Mouse (Mus musculus): Measurements from ENCODE around the gene Hacd2. TPM values are rescaled to one million over a fixed set of nuclear protein-coding genes. Genes with fewer than 3 reads are reported as not detected.

The Hacd2 gene
- total and polyA plus RNA-seq, 3 experiments, result 4.7 to 178 (median 54.5) TPM

DNA sequence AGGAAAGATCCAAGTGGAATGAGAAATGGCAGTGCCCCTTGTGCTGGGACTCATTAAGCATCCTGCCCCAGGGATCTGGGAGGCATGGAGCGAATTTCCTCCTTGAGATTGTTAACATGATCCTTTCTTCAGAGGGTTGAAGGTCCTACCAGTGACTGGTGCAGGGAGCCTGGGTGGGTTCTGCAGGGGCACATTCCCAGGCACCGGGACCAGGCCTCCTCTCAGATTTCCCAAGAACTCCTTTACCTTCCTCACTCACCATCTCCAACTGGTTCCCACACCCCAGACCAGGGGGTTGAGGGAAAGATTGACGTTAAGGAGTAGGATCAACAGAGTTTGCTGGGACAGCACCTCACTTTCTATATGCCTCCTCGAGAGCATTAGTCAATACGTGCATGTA is 105.0 kb downstream of the Hacd2 start:
- no peak for DNase-seq (ENCODE audit: low spot score)
- ATAC-seq (ENCODE audit: extremely low read depth, insufficient number of reproducible peaks, low FRiP score, poor library complexity, severe bottlenecking), result no peak
- TF ChIP-seq POLR2AphosphoS5 (IDR thresholded peaks at IDR 0.05; ENCODE audit: insufficient replicate concordance, low read depth, low read length), result no peak
- TF ChIP-seq GATA1 (IDR thresholded peaks at IDR 0.05; ENCODE audit: borderline replicate concordance, low read length), result no peak
- no peak for TF ChIP-seq GATA2 (IDR thresholded peaks at IDR 0.05; ENCODE audit: borderline replicate concordance, low read depth, low read length)
- TF ChIP-seq TAL1 (conservative IDR thresholded peaks at IDR 0.05; ENCODE audit: low read depth, low read length), result no peak
- no peak for TF ChIP-seq CTCF (IDR thresholded peaks at IDR 0.05; ENCODE audit: low read depth, low read length)
- H3K36me3 ChIP-seq (replicated peaks), result no peaks in the 10 kb centered on the region
- H3K4me3 ChIP-seq (ENCODE audit: low read depth, low read length), result no peak overlapping the region
- peaks cover 11% of the 10 kb centered on the region; the same call in 1 of the 2 replicates for H3K27me3 ChIP-seq (ENCODE audit: insufficient read depth, low read length)
- H3K4me1 ChIP-seq (ENCODE audit: insufficient read depth, low read depth, low read length), result no peaks in the 10 kb centered on the region
- no peaks in the 10 kb centered on the region for H3K9me3 ChIP-seq (replicated peaks)

DNA sequence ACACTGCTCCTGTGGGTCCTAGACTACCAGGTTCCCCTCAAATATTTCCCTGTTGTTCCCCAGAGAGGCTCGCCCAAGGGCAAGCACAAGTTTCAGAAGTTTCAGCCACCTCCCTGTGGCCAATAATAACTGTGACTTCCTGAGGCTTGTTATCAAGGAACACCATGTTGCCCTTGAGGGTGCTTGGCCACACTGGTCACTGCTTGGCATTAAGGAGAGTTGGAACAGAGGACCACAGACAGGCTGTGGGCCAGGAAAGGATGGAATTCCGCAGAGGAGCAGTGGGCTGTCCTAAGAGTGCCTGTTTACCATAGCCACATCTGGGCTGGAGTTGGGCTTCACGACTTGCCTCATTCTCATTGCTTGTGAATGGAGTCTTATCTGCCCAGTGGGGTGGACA is 107.9 kb downstream of the Hacd2 start:
- H3K4me3 ChIP-seq (ENCODE audit: low read depth, low read length), result no peak overlapping the region
- DNase-seq (ENCODE audit: low spot score) (no peak), ATAC-seq (ENCODE audit: extremely low read depth, insufficient number of reproducible peaks, low FRiP score, poor library complexity, severe bottlenecking) (no peak)
- peaks cover 10% of the 10 kb centered on the region for H3K27me3 ChIP-seq (ENCODE audit: insufficient read depth, low read length)
- no peak for TF ChIP-seq POLR2AphosphoS5 (IDR thresholded peaks at IDR 0.05; ENCODE audit: insufficient replicate concordance, low read depth, low read length)
- TF ChIP-seq GATA2 (IDR thresholded peaks at IDR 0.05; ENCODE audit: borderline replicate concordance, low read depth, low read length), result no peak
- TF ChIP-seq CTCF (IDR thresholded peaks at IDR 0.05; ENCODE audit: low read depth, low read length), result no peak
- no peak for TF ChIP-seq GATA1 (IDR thresholded peaks at IDR 0.05; ENCODE audit: borderline replicate concordance, low read length)
- no peak for TF ChIP-seq TAL1 (conservative IDR thresholded peaks at IDR 0.05; ENCODE audit: low read depth, low read length)
- H3K36me3 ChIP-seq (replicated peaks), result no peaks in the 10 kb centered on the region
- no peaks in the 10 kb centered on the region for H3K9me3 ChIP-seq (replicated peaks)
- H3K4me1 ChIP-seq (ENCODE audit: insufficient read depth, low read depth, low read length), result no peaks in the 10 kb centered on the region

DNA sequence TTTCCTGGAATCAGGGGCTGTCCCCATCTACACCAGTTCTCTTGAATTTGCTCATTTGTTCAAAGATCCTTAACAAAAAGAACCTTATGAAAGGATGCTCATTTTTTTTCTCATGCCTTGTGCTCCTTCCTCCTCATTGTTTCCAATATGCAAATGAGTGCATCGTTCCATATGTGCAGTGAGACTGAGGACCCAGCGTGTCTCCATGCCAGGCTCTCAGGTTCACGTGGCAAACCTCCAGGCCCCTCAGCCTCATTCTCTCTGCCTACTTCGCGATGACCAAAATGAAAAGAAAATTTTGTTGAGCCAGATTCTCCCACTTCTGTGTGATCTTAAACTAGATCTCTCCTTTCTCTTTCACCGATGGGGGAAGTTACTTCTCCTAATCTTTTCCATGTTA is 117.2 kb downstream of the Hacd2 start:
- ATAC-seq (ENCODE audit: extremely low read depth, insufficient number of reproducible peaks, low FRiP score, poor library complexity, severe bottlenecking) (no peak), DNase-seq (ENCODE audit: low spot score) (no peak)
- H3K36me3 ChIP-seq (replicated peaks), result no peaks in the 10 kb centered on the region
- no peak for TF ChIP-seq GATA2 (IDR thresholded peaks at IDR 0.05; ENCODE audit: borderline replicate concordance, low read depth, low read length)
- no peak for TF ChIP-seq GATA1 (IDR thresholded peaks at IDR 0.05; ENCODE audit: borderline replicate concordance, low read length)
- TF ChIP-seq POLR2AphosphoS5 (IDR thresholded peaks at IDR 0.05; ENCODE audit: insufficient replicate concordance, low read depth, low read length), result no peak
- TF ChIP-seq TAL1 (conservative IDR thresholded peaks at IDR 0.05; ENCODE audit: low read depth, low read length), result no peak
- TF ChIP-seq CTCF (IDR thresholded peaks at IDR 0.05; ENCODE audit: low read depth, low read length), result no peak
- no peaks in the 10 kb centered on the region for H3K4me1 ChIP-seq (ENCODE audit: insufficient read depth, low read depth, low read length)
- no peaks in the 10 kb centered on the region for H3K9me3 ChIP-seq (replicated peaks)
- H3K4me3 ChIP-seq (ENCODE audit: low read depth, low read length), result no peak overlapping the region
- peaks cover 4% of the 10 kb centered on the region for H3K27me3 ChIP-seq (ENCODE audit: insufficient read depth, low read length)

DNA sequence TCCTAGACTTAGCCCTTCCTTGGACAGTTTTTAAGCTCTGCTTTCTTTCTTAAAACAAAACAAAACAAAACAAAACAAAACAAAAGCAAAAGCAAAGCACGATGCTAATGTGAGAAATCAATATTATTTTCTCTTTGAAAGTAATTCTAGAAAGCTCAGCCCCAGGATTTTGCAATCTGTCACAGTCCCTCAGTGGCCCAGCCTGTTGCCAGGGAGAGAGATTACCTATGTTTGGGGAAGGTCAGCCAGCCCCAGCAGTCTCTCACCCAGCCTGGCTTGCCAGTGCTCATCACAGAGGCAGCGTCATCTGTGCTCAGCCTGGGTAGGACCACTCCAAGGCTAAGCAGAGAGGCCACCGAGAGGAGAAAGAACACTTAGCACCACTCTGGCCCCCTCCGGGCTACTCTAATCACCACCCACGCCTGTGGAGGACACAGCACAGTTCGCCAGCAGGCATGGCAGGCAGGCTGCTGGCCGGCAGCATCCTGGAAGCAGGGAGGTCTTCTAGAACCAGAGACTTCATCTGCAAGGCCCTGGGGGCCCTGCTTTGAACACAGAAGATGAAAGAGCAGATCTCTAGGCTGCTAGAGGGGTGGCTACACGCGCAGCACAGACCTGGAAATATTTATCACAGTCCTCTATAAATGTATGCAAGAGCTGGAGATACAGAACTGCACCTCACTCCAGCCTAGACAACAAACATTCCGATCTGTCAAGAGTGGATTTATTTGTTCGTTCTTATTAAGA is 117.8 kb downstream of the Hacd2 start:
- Histone ChIP-seq H3K36me3 (replicated peaks) (no peaks in the 10 kb centered on the region), H3K27me3 (ENCODE audit: insufficient read depth, low read length) (peaks cover 3% of the 10 kb centered on the region), H3K4me3 (ENCODE audit: low read depth, low read length) (no peak overlapping the region), H3K4me1 (ENCODE audit: insufficient read depth, low read depth, low read length) (no peaks in the 10 kb centered on the region), H3K9me3 (replicated peaks) (no peaks in the 10 kb centered on the region)
- DNase-seq (ENCODE audit: low spot score) (no peak), ATAC-seq (ENCODE audit: extremely low read depth, insufficient number of reproducible peaks, low FRiP score, poor library complexity, severe bottlenecking) (no peak)
- no peak for TF ChIP-seq POLR2AphosphoS5 (IDR thresholded peaks at IDR 0.05; ENCODE audit: insufficient replicate concordance, low read depth, low read length)
- TF ChIP-seq GATA1 (IDR thresholded peaks at IDR 0.05; ENCODE audit: borderline replicate concordance, low read length), result no peak
- no peak for TF ChIP-seq TAL1 (conservative IDR thresholded peaks at IDR 0.05; ENCODE audit: low read depth, low read length)
- TF ChIP-seq CTCF (IDR thresholded peaks at IDR 0.05; ENCODE audit: low read depth, low read length), result no peak

DNA sequence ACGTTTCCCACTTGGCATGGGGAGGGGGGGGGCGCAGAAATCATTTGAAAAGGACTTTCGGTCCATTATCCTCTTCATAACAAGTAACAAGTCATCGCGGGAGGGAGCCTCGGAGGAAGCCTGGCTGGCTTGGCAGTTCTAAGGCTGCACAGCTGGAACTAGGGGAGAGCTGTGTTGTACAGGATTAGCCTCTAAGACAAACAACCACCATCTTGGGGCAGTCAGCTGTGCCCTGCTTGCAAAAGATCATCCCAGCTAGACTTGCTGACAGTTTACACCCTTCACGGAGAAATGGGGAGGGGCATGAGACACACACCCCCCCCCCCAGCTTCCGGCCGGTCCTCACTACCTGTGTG is 118.4 kb downstream of the Hacd2 start:
- H3K4me3 ChIP-seq (ENCODE audit: low read depth, low read length), result no peak overlapping the region
- no peaks in the 10 kb centered on the region for H3K36me3 ChIP-seq (replicated peaks)
- peaks cover 3% of the 10 kb centered on the region for H3K27me3 ChIP-seq (ENCODE audit: insufficient read depth, low read length)
- no peaks in the 10 kb centered on the region for H3K9me3 ChIP-seq (replicated peaks)
- no peak for ATAC-seq (ENCODE audit: extremely low read depth, insufficient number of reproducible peaks, low FRiP score, poor library complexity, severe bottlenecking)
- TF ChIP-seq CTCF (IDR thresholded peaks at IDR 0.05; ENCODE audit: low read depth, low read length) (no peak), GATA1 (IDR thresholded peaks at IDR 0.05; ENCODE audit: borderline replicate concordance, low read length) (no peak), POLR2AphosphoS5 (IDR thresholded peaks at IDR 0.05; ENCODE audit: insufficient replicate concordance, low read depth, low read length) (no peak), GATA2 (IDR thresholded peaks at IDR 0.05; ENCODE audit: borderline replicate concordance, low read depth, low read length) (no peak), TAL1 (conservative IDR thresholded peaks at IDR 0.05; ENCODE audit: low read depth, low read length) (no peak)
- no peaks in the 10 kb centered on the region for H3K4me1 ChIP-seq (ENCODE audit: insufficient read depth, low read depth, low read length)
- no peak for DNase-seq (ENCODE audit: low spot score)

DNA sequence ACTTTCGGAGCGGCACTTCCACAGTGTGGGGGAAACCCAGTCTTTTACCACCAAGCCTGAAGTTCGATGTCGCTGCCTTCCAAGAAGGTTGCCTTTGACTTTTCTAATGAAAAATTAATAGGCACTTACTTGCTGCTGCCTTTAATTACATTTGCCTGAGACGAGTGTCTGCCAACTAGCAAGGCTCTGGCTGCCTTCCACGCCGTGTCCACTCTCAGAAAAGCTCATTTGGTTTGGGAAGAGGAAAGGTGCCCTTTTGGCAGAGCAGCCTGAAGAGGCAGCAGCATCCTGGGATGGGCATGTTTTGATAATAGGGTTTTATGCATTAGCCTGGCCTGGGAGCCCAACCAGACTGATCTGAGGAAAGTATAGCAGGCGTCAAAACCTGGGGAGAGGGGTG is 119.6 kb downstream of the Hacd2 start:
- TF ChIP-seq GATA2 (IDR thresholded peaks at IDR 0.05; ENCODE audit: borderline replicate concordance, low read depth, low read length), result no peak
- TF ChIP-seq GATA1 (IDR thresholded peaks at IDR 0.05; ENCODE audit: borderline replicate concordance, low read length), result no peak
- TF ChIP-seq TAL1 (conservative IDR thresholded peaks at IDR 0.05; ENCODE audit: low read depth, low read length), result no peak
- no peak for TF ChIP-seq CTCF (IDR thresholded peaks at IDR 0.05; ENCODE audit: low read depth, low read length)
- no peaks in the 10 kb centered on the region for H3K4me1 ChIP-seq (ENCODE audit: insufficient read depth, low read depth, low read length)

More for the DNA sequence above, 119.6 kb downstream of the Hacd2 start:
- ATAC-seq (ENCODE audit: extremely low read depth, insufficient number of reproducible peaks, low FRiP score, poor library complexity, severe bottlenecking) (no peak), DNase-seq (ENCODE audit: low spot score) (no peak)
- peaks cover 3% of the 10 kb centered on the region; the same call in 1 of the 2 replicates for H3K27me3 ChIP-seq (ENCODE audit: insufficient read depth, low read length)
- H3K36me3 ChIP-seq (replicated peaks), result no peaks in the 10 kb centered on the region
- no peaks in the 10 kb centered on the region for H3K9me3 ChIP-seq (replicated peaks)
- no peak overlapping the region for H3K4me3 ChIP-seq (ENCODE audit: low read depth, low read length)

Measured in G1E (cell line).